Mouse (Mus musculus): ENCODE data around the gene Dock11.

- TF ChIP-seq CTCF (IDR thresholded peaks at IDR 0.05; ENCODE audit: extremely low read depth, insufficient read length, insufficient replicate concordance, low read depth, low read length), result no peak
- no peak for TF ChIP-seq POLR2A (IDR thresholded peaks at IDR 0.05; ENCODE audit: low read depth, low read length)
These were observed 540 bp downstream of the Dock11 start for GRCm38 (mm10) chrX:35888945-35889799.

Measured in small intestine, adult 2 months (tissue).